Mouse (Mus musculus) forebrain, embryonic 16.5 days (tissue): ENCODE data around the gene March6. TPM values are rescaled to one million over a fixed set of nuclear protein-coding genes. Genes with fewer than 3 reads are reported as not detected.

Experiments used
- ATAC-seq: fragments of 200-750 bp; cut with Nextera tagmentation; 2 replicates; pipeline ENCODE4 v1.8.0; 2017; ENCODE audit warnings: mild to moderate bottlenecking, moderate library complexity
- H3K27ac ChIP-seq: fragments of 300-500 bp; sonication (generic); 2 replicates; pipeline ENCODE4 v1.5.1; 2014; ENCODE audit warnings: low read length, control low read depth
- H3K27me3 ChIP-seq: fragments of 300-500 bp; sonication (generic); replicated peaks from 2 replicates; pipeline ENCODE4 v1.6.1; 2014; ENCODE audit warnings: low read length; ENCODE audit not compliant: control insufficient read depth, insufficient read depth
- H3K36me3 ChIP-seq: fragments of 300-500 bp; sonication (generic); 2 replicates; pipeline ENCODE4 v1.6.1; 2014; ENCODE audit not compliant: control insufficient read depth, insufficient read depth
- H3K4me1 ChIP-seq: fragments of 300-500 bp; sonication (generic); replicated peaks from 2 replicates; pipeline ENCODE4 v1.6.1; 2014; ENCODE audit warnings: low read length; ENCODE audit not compliant: control insufficient read depth, insufficient read depth
- H3K4me2 ChIP-seq: fragments of 300-500 bp; sonication (generic); 2 replicates; pipeline ENCODE4 v1.6.1; 2014; ENCODE audit warnings: mild to moderate bottlenecking, low read length, control low read depth
- H3K4me3 ChIP-seq: fragments of 300-500 bp; sonication (generic); replicated peaks from 2 replicates; pipeline ENCODE4 v1.5.1; 2014; ENCODE audit warnings: mild to moderate bottlenecking, low read length, control low read depth
- H3K9ac ChIP-seq: fragments of 300-500 bp; sonication (generic); replicated peaks from 2 replicates; pipeline ENCODE4 v1.6.1; 2014; ENCODE audit warnings: low read depth, low read length, control low read depth
- H3K9me3 ChIP-seq: fragments of 300-500 bp; sonication (generic); 2 replicates; pipeline ENCODE4 v1.6.1; 2016; ENCODE audit warnings: low read length; ENCODE audit not compliant: control insufficient read depth
- WGBS: fragments of 180-500 bp; shearing (Covaris S2); extraction: QIAGEN DNeasy Blood & Tissue Kit; methylation state at CpG from one replicate; pipeline ENCODE4 v1.1.7; 2014; 5-methylcytosine and 5-hydroxymethylcytosine counted together
- polyA plus RNA-seq: library from polyadenylated mRNA; unstranded; fragments of >200 nt; fragmentation: Nextera tagmentation; extraction: Ambion mirVana; gene quantifications from 2 replicates; pipeline ENCODE4 v1.2.1, GENCODE M21; 2015

The March6 gene
- 95.4 and 96.8 TPM in 2 replicates for polyA plus RNA-seq

DNA sequence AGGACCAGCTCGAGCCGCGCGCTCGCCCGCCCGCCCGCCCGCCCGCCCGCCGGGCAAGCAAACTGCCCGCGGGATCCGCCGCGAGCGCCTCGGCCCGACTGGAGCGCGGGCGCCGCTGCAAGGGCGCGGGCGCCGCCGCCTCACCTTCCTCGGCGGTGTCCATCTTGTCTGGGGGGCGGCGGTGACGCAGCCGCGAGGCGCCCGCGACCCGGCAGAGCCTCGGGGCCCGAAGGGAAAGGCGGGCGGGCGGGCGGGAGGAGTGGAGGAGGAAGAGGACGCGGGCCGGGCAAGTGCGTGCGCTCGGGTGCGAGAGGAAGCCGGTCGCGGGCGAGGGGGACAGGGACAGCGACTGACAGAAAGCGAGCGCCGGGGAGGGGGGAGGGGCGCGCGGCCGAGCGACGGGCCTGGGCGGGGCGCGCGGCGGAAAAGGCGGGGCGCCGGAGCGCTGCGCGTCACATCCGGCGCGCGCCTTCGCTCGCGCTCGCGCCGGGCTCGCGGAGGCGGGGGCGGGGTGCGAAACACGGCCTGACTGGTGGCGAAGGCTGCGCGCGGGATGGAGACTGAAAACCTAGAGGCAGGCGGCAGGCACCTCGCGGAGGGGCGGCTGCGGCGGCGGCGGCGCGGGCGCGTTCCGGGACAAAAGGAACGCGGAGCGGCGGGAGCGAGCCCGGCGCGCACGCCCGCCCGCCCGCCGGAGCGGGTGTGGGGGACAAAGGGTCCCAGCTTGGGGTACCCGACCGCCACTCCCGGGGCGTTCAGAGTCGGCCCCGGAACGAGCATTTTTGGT lies at the start of gene March6:
TSS of gene March6 (minus strand) at position 395 of the 787 bp plus-strand sequence.
- under 1% methylated on average over 92 of the region's 132 CpGs for WGBS
- Histone ChIP-seq H3K9me3 (peaks cover 2% of the 10 kb centered on the region; the same call in 1 of the 2 replicates), H3K9ac (peak within 1 kb of the TSS; percentile 94)

DNA sequence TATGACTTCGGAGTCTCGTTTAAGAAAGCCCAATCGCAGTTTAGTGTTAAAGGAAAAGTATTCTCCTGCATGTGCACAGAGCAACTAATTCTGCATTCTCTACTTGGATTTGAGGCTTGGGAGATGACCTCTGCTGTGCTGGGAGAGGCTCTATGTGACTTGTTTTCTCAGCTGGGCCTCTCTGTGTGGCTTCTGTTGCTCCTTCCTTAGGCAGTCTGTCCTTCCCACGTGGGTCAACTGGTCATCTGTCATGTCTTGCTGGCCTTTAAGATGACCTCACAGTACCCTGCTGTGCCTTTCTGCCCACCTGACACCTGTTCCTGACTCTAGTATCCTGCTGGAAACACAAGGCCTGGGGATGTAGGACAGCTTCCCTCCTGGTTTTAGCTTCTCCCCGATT lies 45.2 kb upstream of the March6 start:
- no peaks in the 10 kb centered on the region for H3K36me3 ChIP-seq
- no peaks in the 10 kb centered on the region for H3K27me3 ChIP-seq
- H3K4me3 ChIP-seq: no peak overlapping the region
- WGBS: 78% methylated on average over 5 of the region's 5 CpGs
- no peaks in the 10 kb centered on the region for H3K9me3 ChIP-seq
- no peaks in the 10 kb centered on the region for H3K4me1 ChIP-seq
- ATAC-seq: no peak
- no peak overlapping the region for H3K27ac ChIP-seq
- no peak overlapping the region for H3K9ac ChIP-seq
- H3K4me2 ChIP-seq: no peak overlapping the region

More for the DNA sequence above, at the start of gene March6:
- peak within 1 kb of the TSS; percentile 77 for H3K4me2 ChIP-seq
- peak; percentile 95 for ATAC-seq
- H3K27me3 ChIP-seq: no peaks in the 10 kb centered on the region
- H3K36me3 ChIP-seq: peaks cover 4% of the 10 kb centered on the region; the same call in 1 of the 2 replicates
- peaks cover 21% of the 10 kb centered on the region for H3K4me1 ChIP-seq
- peak within 1 kb of the TSS; percentile 90 for H3K4me3 ChIP-seq
- H3K27ac ChIP-seq: peak within 1 kb of the TSS; percentile 99

DNA sequence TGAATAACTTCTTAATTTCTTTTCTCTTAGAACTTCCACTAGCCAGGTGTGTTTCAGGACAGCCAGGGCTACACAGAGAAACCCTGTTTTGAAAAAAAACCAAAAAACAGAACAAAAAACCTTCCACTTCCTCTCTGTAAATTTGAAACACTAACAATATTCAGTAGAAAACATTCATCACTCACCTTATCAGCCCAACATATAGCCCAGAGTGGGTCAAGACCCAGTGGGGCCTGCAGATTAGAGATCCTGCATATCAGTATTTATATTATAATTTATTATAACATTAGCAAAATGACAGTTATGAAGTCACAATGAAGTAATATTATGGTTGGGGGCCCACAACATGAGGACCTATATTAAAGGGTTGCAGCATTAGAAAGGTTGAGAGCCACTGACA lies 42.8 kb upstream of the March6 start:
- Histone ChIP-seq H3K4me1 (no peaks in the 10 kb centered on the region), H3K9ac (no peak overlapping the region), H3K4me2 (no peak overlapping the region), H3K27me3 (no peaks in the 10 kb centered on the region), H3K9me3 (no peaks in the 10 kb centered on the region), H3K27ac (no peak overlapping the region), H3K4me3 (no peak overlapping the region), H3K36me3 (no peaks in the 10 kb centered on the region)
- no peak for ATAC-seq

DNA sequence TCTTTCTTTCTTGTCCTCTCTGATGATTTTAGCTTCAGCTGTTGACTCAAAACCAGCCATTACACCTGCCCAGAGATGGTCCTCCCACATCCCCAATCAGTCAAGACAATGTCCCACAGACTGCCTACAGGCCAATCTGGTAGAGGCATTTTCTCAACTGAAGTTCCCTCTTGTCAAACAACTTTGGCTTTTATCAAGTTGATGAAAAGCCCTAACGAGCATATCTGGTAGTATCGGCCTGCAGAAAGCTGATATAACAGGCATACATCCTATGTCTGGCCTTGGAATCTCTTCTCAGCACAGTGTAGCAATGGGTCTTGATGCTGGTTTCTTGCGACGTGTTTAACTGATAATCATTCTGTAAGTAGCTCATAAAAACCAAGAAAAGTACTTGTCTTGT lies 42.4 kb upstream of the March6 start:
- ATAC-seq: no peak
- H3K36me3 ChIP-seq: no peaks in the 10 kb centered on the region
- no peak overlapping the region for H3K4me2 ChIP-seq
- H3K27me3 ChIP-seq: no peaks in the 10 kb centered on the region
- H3K9ac ChIP-seq: no peak overlapping the region
- no peak overlapping the region for H3K27ac ChIP-seq
- WGBS: 79% methylated on average over 4 of the region's 4 CpGs
- H3K9me3 ChIP-seq: no peaks in the 10 kb centered on the region
- no peaks in the 10 kb centered on the region for H3K4me1 ChIP-seq
- H3K4me3 ChIP-seq: no peak overlapping the region

DNA sequence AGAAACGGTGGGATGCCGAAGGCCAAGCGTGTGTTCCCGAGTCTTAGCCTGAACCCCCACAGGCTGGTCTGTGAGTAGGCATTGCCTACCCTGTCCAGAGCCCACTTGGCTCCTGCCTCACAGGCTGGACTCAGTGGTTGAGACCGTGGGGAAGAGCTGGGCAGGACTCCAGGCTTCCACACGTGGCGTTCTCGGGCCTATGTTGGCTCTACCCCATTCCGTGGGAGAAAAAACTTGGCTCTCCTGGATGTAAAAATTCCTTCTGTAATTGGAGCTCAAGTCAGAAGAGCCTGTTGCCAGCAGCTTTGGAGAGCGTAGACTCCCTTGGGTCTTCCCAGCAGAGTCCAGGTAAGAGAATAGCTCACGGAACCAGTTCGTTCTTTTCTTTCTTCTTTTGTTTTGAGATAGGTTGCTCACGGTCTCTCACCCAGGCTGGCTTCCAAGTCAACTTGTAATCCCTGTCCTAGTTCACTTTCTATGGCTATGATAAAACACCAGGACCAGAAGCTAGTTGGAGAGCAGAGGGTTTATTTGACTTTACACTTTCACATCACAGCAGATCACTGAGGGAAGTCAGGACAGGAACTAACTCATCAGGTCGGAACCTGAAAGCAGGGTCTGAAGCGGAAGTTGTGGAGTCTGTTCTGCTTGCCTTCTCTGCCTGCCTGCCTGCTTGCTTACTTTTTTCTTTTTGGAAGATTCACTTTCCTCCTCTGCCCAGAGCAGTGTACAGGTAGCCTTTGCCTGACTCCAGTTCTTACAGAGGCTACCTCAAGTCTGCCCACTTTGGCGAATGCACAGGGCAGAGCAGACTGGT lies 41.3 kb upstream of the March6 start:
- Histone ChIP-seq H3K4me3 (no peak overlapping the region), H3K9me3 (no peaks in the 10 kb centered on the region), H3K4me1 (no peaks in the 10 kb centered on the region), H3K27ac (no peak overlapping the region), H3K9ac (no peak overlapping the region), H3K36me3 (no peaks in the 10 kb centered on the region), H3K27me3 (no peaks in the 10 kb centered on the region), H3K4me2 (no peak overlapping the region)
- ATAC-seq: no peak
- 79% methylated on average over 16 of the region's 16 CpGs for WGBS

DNA sequence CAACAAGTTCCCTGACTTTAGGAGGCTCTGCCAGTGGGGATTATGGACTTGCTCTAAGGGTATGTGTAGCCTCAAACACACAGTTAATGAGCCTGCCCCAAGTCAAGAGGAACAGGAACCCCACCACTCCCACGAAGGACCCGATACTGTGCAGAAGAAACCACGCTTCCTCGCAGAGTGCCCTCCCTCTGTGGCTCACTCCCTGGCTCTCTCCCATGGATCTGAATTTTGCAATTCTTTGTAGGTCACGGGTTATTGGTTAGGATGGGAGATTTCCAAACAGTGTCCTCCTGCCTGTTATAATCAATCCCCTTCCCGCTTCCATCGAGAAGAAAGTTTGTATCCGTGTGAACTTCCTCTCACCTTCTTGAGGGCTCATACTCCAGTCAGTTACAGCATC lies 40.1 kb upstream of the March6 start:
- Histone ChIP-seq H3K27me3 (no peaks in the 10 kb centered on the region), H3K27ac (no peak overlapping the region), H3K9ac (no peak overlapping the region), H3K36me3 (no peaks in the 10 kb centered on the region), H3K4me1 (no peaks in the 10 kb centered on the region), H3K9me3 (no peaks in the 10 kb centered on the region), H3K4me2 (no peak overlapping the region), H3K4me3 (no peak overlapping the region)
- 93% methylated on average over 8 of the region's 8 CpGs for WGBS
- no peak for ATAC-seq

DNA sequence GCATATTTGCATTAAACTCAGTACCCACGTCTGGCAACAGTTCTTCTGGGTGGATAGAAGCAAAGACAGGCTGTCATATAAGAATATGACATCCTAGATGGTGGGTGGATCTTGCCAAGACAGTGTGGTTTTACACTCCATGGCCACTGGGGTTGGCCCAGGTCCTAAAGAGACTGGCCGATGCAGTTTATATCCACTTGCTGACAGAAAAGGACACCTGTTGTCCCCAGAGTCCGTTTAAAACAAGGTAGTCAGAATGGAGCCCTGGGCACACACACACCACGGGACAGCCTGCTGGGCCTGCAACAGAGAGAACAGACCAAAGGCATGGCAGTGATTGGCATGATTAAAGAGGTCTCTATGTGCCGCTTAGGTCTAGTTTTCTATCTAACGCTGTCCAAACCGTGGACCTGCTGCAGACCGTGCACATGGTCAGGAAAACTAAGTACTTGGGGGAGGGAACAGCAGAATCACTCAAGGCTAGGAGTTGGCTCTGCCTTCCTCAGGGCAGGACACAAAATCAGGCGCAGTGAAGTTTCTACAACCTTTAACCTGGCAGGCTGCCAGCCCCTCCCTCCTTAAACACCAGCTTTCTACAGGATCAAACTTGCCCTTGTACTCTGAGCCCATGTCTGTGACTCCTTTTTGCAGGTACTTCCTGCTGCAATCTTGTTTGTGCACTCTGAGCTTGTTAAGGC lies 38.6 kb upstream of the March6 start:
- WGBS: 59% methylated on average over 9 of the region's 9 CpGs
- Histone ChIP-seq H3K4me2 (no peak overlapping the region), H3K4me1 (no peaks in the 10 kb centered on the region), H3K27ac (no peak overlapping the region), H3K27me3 (no peaks in the 10 kb centered on the region), H3K9ac (no peak overlapping the region), H3K9me3 (no peaks in the 10 kb centered on the region), H3K4me3 (no peak overlapping the region), H3K36me3 (no peaks in the 10 kb centered on the region)
- ATAC-seq: no peak

DNA sequence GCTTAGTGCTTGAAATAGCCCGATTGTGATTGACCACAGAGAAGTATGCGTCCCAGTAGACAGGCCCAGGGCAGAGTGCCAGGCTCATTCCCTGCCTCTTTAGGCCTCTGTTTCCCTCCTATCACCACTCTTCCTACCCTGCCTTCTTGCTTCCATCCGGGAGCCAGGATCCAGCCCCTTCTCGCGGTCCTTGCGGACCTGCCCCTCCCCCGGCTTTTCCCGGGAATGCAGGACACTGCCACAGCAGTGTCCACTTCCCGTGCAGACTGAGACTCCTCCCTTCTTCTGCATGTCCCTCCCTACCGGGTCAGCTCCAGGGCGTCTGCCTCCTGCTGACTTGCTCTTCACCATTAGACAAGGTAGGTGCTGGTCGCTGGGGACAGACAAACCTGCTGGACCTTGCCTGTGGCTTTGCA lies 37.7 kb upstream of the March6 start:
- no peak for ATAC-seq
- no peak overlapping the region for H3K4me2 ChIP-seq
- no peaks in the 10 kb centered on the region for H3K36me3 ChIP-seq
- H3K27ac ChIP-seq: no peak overlapping the region
- no peak overlapping the region for H3K9ac ChIP-seq
- no peaks in the 10 kb centered on the region for H3K9me3 ChIP-seq
- no peaks in the 10 kb centered on the region for H3K4me1 ChIP-seq
- H3K27me3 ChIP-seq: no peaks in the 10 kb centered on the region
- no peak overlapping the region for H3K4me3 ChIP-seq
- WGBS: 20% methylated on average over 12 of the region's 12 CpGs

DNA sequence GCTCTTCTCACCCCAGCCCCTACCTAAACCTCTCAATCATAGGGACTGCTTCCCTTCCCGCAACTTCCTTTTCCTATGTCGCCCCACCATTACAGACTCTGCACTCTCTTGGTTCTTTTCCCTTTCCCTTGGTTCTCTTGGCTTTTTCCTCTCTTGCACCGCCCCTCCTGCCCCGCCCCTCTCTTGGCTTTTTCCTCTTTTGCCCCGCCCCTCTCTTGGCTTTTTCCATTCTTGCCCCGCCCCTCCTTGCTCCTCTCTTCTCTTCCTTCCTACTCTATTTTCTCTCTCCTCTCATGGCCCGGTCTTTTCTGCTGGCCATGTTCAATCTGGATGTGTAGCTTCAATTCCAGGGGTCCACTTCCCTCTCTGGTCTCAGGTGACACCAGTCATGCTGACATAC lies 36.6 kb upstream of the March6 start:
- Histone ChIP-seq H3K27ac (no peak overlapping the region), H3K4me1 (no peaks in the 10 kb centered on the region), H3K9me3 (no peaks in the 10 kb centered on the region), H3K27me3 (no peaks in the 10 kb centered on the region), H3K9ac (no peak overlapping the region), H3K4me3 (no peak overlapping the region), H3K4me2 (no peak overlapping the region), H3K36me3 (no peaks in the 10 kb centered on the region)
- no peak for ATAC-seq
- WGBS: 57% methylated on average over 7 of the region's 7 CpGs
